In the genomic region with DNA sequence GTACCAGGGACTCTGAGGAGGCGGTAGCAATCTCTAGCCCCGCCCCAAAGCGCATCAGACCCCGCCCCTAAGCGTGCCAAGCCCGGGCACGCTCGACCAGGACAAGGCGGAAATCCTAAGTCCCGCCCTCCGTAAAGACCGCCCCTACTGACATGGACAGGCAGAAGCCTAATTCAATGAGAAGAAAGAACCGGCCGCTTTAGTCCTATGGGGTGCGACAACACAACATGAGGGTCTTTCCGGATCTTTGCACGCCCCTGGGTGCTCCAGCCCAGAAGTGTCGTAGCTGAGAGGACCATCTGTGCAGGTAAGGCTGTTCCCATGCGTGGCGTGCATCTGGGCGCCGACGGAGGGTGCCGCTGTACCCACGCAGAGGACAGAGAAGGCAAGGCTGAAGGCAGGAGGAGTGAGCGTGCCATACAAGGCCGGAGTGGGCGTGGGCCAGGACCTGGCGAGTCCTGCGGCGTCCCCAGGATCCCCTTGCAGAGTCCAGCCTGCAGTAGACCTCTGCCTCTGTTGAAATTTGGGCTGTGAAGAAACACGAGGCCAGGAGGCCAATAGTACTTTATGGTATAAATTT, we compare ENCODE assay signal across 7 mouse cellular contexts. TPM values are rescaled to one million over a fixed set of nuclear protein-coding genes. Genes with fewer than 3 reads are reported as not detected.
DNase-seq lines count a peak whose midpoint lies in the region; ATAC-seq lines count a peak whose summit lies in the region.

A gene (plus strand): TSS at position 156 of the 580 bp plus-strand sequence.

- H3K9me3 ChIP-seq in embryonic facial prominence, embryonic 11.5 days (replicated peaks; ENCODE audit: control insufficient read depth, low read length), result no peaks in the 10 kb centered on the region
- no peaks in the 10 kb centered on the region for H3K9me3 ChIP-seq in limb, embryonic 11.5 days (ENCODE audit: control insufficient read depth, low read length)
- H3K9me3 ChIP-seq in midbrain, embryonic 14.5 days (ENCODE audit: control insufficient read depth, low read length), result no peaks in the 10 kb centered on the region

- peak within 1 kb of the TSS; percentile 71 for H3K9ac ChIP-seq in embryonic facial prominence, embryonic 11.5 days (replicated peaks; ENCODE audit: low read length)
- H3K9ac ChIP-seq in limb, embryonic 11.5 days (ENCODE audit: low read length), result peak within 1 kb of the TSS; percentile 65
- H3K9ac ChIP-seq in midbrain, embryonic 14.5 days (replicated peaks; ENCODE audit: low read length), result peak within 1 kb of the TSS; percentile 78

- H3K36me3 ChIP-seq in embryonic facial prominence, embryonic 11.5 days (replicated peaks; ENCODE audit: control insufficient read depth, insufficient read depth, low read depth, low read length), result no peaks in the 10 kb centered on the region
- no peaks in the 10 kb centered on the region for H3K36me3 ChIP-seq in limb, embryonic 11.5 days (ENCODE audit: control insufficient read depth, insufficient read depth, low read length)
- H3K36me3 ChIP-seq in midbrain, embryonic 14.5 days (ENCODE audit: control insufficient read depth, insufficient read depth, low read length), result no peaks in the 10 kb centered on the region

- under 1% methylated on average over 32 of the region's 32 CpGs for WGBS in embryonic facial prominence, embryonic 11.5 days
- under 1% methylated on average over 32 of the region's 32 CpGs for WGBS in limb, embryonic 11.5 days
- under 1% methylated on average over 32 of the region's 32 CpGs for WGBS in midbrain, embryonic 14.5 days

- H3K27ac ChIP-seq in embryonic facial prominence, embryonic 11.5 days (replicated peaks; ENCODE audit: low read depth, low read length), result peak within 1 kb of the TSS; percentile 67; the same call in 1 of the 2 replicates
- H3K27ac ChIP-seq in limb, embryonic 11.5 days (replicated peaks; ENCODE audit: low read depth, low read length), result no peak within 1 kb of the TSS
- H3K27ac ChIP-seq in midbrain, embryonic 14.5 days (replicated peaks; ENCODE audit: low read depth, low read length), result peak within 1 kb of the TSS; percentile 77

- no peaks in the 10 kb centered on the region for H3K27me3 ChIP-seq in embryonic facial prominence, embryonic 11.5 days (ENCODE audit: control insufficient read depth, insufficient read depth, low read length)
- no peaks in the 10 kb centered on the region for H3K27me3 ChIP-seq in limb, embryonic 11.5 days (ENCODE audit: control insufficient read depth, insufficient read depth, low read length)
- H3K27me3 ChIP-seq in midbrain, embryonic 14.5 days (ENCODE audit: control insufficient read depth, insufficient read depth, low read length), result no peaks in the 10 kb centered on the region

- DNase-seq in adrenal gland, postnatal 14 days, result peak; percentile 99
- peak; percentile 97 for DNase-seq in embryonic facial prominence, embryonic 11.5 days (ENCODE audit: low spot score)
- DNase-seq in heart, adult 11 months, result peak; percentile 100
- DNase-seq in kidney, adult 18-20 months, result peak; percentile 98
- DNase-seq in limb, embryonic 11.5 days (ENCODE audit: low spot score), result peak; percentile 96
- DNase-seq in midbrain, embryonic 14.5 days, result peak; percentile 95
- DNase-seq in spleen, adult 18-20 months, result peak; percentile 95 to 99

- no peaks in the 10 kb centered on the region for H3K4me1 ChIP-seq in embryonic facial prominence, embryonic 11.5 days (ENCODE audit: control insufficient read depth, insufficient read depth, low read length)
- no peaks in the 10 kb centered on the region for H3K4me1 ChIP-seq in limb, embryonic 11.5 days (ENCODE audit: control insufficient read depth, insufficient read depth, low read length)
- peaks cover 12% of the 10 kb centered on the region for H3K4me1 ChIP-seq in midbrain, embryonic 14.5 days (ENCODE audit: control insufficient read depth, insufficient read depth, low read length)

- peak within 1 kb of the TSS; percentile 70 for H3K4me3 ChIP-seq in embryonic facial prominence, embryonic 11.5 days (ENCODE audit: low read depth, low read length)
- H3K4me3 ChIP-seq in limb, embryonic 11.5 days (ENCODE audit: low read depth, low read length), result peak within 1 kb of the TSS; percentile 67
- H3K4me3 ChIP-seq in midbrain, embryonic 14.5 days (replicated peaks; ENCODE audit: low read depth, low read length), result peak within 1 kb of the TSS; percentile 71

- peak within 1 kb of the TSS; percentile 49 for H3K4me2 ChIP-seq in embryonic facial prominence, embryonic 11.5 days (ENCODE audit: low read depth, low read length)
- H3K4me2 ChIP-seq in limb, embryonic 11.5 days (ENCODE audit: low read depth, severe bottlenecking), result peak within 1 kb of the TSS; percentile 68
- H3K4me2 ChIP-seq in midbrain, embryonic 14.5 days (ENCODE audit: low read length), result peak within 1 kb of the TSS; percentile 70

- peak; percentile 99 for ATAC-seq in embryonic facial prominence, embryonic 11.5 days (replicated peaks; ENCODE audit: insufficient number of reproducible peaks, low FRiP score, low TSS enrichment, low read depth)
- peak; percentile 98 for ATAC-seq in limb, embryonic 11.5 days (ENCODE audit: insufficient number of reproducible peaks, low FRiP score, low TSS enrichment, low read depth)
- ATAC-seq in midbrain, embryonic 14.5 days (ENCODE audit: low FRiP score, low TSS enrichment), result peak; percentile 99

RNA-seq across cellular contexts. Expression of the gene that starts here (rescaled TPM):
- total RNA-seq in adrenal gland, postnatal 14 days (2021), result 45.2 and 45.4 TPM in 2 replicates
- polyA plus RNA-seq in embryonic facial prominence, embryonic 11.5 days (2014; fragmentation: Nextera tagmentation; extraction: Ambion mirVana), result 27.2 and 28.8 TPM in 2 replicates
- 28.1 and 31.7 TPM in 2 replicates for polyA plus RNA-seq in limb, embryonic 11.5 days (2014; fragmentation: Nextera tagmentation; extraction: Ambion mirVana)
- polyA plus RNA-seq in midbrain, embryonic 14.5 days (2014; fragmentation: Nextera tagmentation; extraction: Ambion mirVana), result 40.8 and 41.4 TPM in 2 replicates
